Mouse (Mus musculus) right cerebral cortex, postnatal 4 days (tissue): Measurements from ENCODE around the gene 3110009E18Rik.
A peak's percentile ranks its signal among the peaks of the same experiment; 100 is the strongest.

Experiments used
- DNase-seq: peaks from one replicate; pipeline ENCODE4 v3.0.0-alpha.2; 2022

The 3110009E18Rik gene

GRCm38 (mm10) chr1:120120969-120121811 is at the start of gene 3110009E18Rik, which contains the start of gene Dbi:
Gene 3110009E18Rik, plus strand, starts transcription at chr1:120121187.
Gene Dbi, minus strand, starts transcription at chr1:120121078.
- DNase-seq: peak; percentile 97

DNA sequence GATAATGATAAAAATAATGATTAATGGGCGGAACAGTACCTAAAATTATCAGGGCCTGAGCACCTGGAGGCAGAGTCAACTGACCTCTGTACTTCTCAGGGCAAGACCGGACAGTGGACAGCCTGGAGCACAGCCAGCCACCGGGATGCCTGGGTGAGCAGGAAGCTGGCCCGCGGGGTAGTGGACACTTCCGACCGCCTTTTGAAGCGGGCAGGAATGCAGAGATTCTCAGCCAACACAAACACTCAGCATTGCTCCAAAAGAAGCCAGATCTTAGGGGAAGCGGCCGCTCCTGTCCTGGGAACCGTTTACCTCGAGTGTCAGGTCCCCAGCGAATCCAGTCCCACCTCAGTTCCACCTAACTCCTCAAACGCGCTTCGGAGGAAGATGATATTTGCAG is 48.1 kb upstream of the 3110009E18Rik start:
- peak; percentile 24 for DNase-seq

GRCm38 (mm10) chr1:120073519-120074306 is 47.3 kb upstream of the 3110009E18Rik start, which contains the start of gene Tmem37:
Gene Tmem37, minus strand, starts transcription at chr1:120074074.
- DNase-seq: peak; percentile 34

GRCm38 (mm10) chr1:120074307-120074702 is 46.7 kb upstream of the 3110009E18Rik start:
- DNase-seq: no peak

DNA sequence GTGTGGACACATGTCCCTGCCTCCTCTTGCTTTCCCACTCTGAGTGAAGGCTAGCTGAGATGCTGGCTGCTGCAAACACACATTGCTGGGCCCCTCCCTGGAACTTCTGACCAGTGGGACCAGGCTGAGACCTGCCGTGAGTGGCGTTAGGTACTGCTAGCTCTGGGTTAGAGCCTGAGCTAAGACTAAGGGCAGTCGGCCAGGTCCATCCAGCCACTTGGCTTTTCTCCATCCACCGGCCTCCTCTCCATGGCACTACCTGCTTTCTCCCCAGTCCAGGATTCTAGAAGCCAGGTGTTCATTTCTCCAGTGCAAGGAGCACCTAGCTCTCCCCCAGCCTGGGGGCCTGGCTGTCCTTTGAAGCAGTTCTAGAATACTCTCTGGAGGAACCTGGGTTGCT is 46.1 kb upstream of the 3110009E18Rik start:
- no peak for DNase-seq

- no peak for DNase-seq
These were observed 45.5 kb upstream of the 3110009E18Rik start for GRCm38 (mm10) chr1:120075507-120075906.

DNA sequence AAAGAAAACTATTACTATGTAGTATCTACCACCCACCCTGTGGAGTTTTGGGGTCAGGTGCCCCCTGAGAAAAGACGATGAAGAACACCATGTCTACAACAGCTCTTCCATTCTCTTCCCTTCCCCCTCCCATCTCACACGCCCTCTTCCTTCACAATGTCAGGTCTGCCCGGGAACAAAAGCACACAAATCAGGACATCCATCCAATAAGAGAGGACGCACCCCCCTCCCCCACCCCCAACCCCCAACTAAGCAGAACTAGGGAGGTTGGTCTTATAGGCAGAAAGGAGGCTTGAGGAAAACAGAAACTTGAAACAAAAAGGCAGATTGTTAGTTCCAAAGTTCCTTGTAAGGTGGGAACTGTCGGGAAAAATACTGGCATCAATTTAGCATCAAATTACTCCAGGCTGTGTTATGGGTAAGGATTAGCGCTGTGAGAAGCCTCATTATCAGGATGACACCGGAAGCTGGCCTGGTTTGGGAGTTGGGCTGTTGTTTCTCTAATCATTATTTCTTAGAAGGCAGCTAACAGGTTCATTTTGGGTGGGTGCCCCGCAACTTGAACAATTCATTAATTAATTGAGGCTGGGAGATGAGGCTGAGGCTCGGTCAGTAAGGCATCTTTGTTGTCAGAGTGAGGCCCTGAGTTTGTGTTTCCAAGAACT is 43.1 kb upstream of the 3110009E18Rik start:
- DNase-seq: no peak

DNA sequence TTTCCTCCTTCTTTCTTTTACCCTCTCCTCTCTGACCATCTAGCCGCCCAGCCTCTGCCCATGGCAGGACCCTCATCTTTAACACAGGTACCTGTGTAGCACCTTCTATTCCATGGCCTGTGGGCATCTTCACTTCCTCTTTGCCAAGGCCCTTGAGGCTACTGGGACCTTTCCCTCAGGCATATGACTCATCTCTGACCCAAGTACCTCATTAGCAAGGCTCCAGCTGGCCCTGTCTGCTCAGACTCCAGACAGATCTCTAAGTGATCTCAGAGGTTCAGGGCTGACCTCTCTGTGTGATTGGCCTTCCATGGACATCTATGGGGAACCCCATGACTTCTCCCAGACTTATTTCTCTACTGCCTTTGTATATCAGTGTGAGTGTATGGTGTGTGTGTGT is 40.4 kb upstream of the 3110009E18Rik start:
- DNase-seq: no peak

DNA sequence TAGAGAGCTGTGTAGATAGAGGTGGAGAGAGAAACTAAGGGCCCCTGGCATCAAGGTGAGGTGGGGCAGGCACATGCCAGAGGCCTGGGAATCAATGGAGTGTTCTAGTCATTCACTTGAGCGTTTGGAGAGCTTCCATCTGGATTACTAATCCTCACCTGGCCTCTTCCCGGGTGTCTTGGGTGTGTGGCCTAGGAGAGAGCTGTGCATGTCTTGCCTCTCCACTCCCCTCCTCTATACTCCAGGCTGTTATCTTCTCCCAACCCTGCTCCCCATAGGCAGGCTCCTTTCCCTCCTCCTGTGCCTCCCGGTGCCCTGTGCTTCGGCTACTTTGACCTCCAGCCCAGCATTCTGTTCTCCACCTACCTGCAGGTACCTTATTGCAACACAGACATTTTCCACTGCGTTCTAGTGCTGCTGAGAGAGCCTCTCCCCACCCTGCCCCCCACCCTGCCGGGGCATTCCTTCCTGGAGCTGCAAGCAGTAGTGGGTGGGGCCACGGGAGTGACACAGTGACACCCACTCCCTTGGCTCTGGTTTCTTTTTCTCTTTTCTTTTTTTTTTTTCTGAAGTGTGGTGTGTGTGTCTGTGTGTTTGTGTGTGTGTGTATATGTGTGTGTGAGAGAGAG is 37.9 kb upstream of the 3110009E18Rik start:
- no peak for DNase-seq

GRCm38 (mm10) chr1:120083921-120084517 is 37.0 kb upstream of the 3110009E18Rik start:
- no peak for DNase-seq

DNA sequence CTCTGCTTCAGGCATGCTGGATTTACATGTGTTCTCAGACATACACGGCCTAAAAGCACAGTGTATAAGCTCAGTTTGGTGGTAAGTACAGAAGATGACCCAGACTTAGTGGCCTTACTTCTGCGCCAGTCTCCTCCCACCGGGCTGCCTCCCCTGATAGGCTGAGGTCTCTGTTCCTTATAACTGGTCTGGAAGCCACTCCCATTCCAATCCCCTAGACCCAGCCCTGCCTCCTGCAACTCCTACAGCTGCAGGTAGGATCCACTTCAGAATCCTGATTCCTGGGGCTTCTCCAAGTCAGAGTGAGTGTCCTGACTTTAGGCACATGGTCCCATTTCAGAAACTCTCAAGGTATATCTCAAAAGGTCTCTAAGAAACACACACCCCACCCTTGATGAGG is 35.3 kb upstream of the 3110009E18Rik start:
- DNase-seq: no peak

DNA sequence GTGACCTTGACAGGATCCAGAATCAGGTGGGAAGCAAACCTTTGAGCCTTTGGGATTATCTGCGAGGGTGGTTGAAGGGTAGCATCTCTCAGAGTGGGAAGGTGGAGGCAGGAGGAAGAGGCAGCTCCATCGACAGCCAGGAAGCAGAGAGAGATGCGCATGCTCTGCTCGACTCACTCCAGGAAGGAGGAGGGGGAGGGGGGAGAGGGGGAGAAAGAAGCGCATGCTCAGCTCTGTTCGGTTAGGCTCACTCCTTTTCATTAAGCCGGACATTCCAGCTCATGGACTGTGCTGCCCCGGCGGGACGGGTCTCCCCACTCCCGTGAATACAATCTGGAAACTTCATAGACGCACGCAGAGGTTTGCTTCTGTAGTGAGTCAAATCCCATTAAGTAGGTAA is 34.3 kb upstream of the 3110009E18Rik start:
- DNase-seq: no peak

DNA sequence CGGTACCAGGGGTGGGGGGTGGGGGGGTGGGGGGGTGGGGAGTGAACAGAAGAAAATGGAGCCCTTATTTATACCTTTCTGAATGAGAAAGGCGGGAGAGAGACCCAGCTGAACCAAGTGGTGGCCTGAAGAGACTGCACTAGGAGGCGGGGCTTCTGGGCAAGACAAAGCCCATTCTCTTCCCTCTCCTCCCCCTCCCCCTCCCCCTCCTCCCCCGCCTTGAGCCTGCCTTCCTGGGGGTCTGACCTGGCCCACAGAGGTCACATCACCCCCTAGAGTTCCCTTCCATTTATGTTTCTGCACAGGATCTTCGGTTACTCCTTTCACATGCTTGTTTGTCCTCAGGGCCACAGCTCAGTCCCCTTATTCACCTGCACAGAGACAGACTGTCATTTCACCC is 31.8 kb upstream of the 3110009E18Rik start:
- no peak for DNase-seq

- no peak for DNase-seq
These were observed 30.0 kb upstream of the 3110009E18Rik start for GRCm38 (mm10) chr1:120090880-120091570.

DNA sequence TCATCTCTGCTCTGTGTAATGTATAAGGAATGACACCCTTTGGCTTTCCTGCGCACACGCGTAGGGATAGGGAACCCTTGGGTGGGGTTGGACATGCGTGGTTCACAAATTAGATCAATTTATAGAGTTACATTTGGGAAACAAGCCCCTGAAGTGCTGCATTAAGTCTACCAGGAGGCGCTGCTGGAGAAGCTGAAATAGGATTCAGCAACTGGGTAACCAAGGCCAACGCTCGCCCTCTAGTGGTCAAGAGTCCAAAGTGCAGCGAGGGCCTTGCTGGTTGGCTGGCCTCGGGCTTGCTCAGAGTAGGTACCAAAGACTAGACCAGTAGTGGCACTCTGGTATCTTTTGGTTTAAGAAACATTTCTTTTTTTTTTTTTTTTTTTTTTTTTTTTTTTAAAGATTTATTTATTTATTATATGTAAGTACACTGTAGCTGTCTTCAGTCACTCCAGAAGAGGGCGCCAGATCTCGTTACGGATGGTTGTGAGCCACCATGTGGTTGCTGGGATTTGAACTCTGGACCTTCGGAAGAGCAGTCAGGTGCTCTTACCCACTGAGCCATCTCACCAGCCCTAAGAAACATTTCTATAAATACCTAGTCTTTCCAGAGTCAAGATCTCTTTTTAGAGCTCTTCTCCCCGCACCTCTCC is 27.4 kb upstream of the 3110009E18Rik start:
- DNase-seq: peak; percentile 83

DNA sequence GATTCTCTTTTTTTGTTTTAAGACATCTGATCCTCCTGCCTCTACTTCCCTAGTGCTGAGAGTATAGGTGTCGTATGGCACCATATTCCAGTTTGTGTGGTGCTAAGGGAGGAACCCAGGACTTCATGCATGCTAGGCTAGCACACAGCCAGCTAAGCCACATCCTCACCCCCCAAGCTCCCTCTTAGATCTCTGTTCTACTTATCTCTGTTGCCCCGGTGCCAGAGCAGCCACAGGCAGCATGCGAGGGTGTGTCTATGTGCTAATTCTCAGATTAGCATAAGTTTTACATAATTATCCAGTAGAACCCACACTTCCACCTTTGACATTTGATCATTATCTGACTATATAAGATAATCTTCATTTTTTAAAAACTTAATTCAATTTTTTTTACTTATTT is 26.1 kb upstream of the 3110009E18Rik start:
- no peak for DNase-seq

DNA sequence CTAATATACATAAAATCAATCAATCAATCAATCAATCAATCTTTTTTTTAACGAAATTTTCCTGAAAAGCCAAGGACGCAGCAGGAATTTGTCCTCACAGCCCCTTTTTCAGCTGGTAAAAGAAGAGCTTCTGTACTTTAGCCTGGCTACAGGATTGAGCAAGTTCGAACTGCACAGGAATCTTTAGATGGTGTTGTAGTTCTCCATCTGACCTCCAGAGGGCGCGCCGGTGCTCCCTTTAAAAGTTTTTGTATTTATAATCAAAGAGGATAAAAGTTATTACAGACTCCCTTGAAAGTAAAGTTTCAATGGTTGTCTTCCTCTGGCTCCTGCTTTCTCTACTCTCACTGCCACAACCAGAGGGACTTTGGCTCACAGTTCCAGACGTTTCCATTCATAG is 22.7 kb upstream of the 3110009E18Rik start:
- DNase-seq: peak; percentile 75

- no peak for DNase-seq
These were observed 21.5 kb upstream of the 3110009E18Rik start for GRCm38 (mm10) chr1:120099483-120099882.

- no peak for DNase-seq
These were observed 20.3 kb upstream of the 3110009E18Rik start for GRCm38 (mm10) chr1:120100456-120101226.

- DNase-seq: no peak
These were observed 19.8 kb upstream of the 3110009E18Rik start for GRCm38 (mm10) chr1:120101227-120101609.
